ENCODE assay signal across 9 mouse cellular contexts in the genomic region with DNA sequence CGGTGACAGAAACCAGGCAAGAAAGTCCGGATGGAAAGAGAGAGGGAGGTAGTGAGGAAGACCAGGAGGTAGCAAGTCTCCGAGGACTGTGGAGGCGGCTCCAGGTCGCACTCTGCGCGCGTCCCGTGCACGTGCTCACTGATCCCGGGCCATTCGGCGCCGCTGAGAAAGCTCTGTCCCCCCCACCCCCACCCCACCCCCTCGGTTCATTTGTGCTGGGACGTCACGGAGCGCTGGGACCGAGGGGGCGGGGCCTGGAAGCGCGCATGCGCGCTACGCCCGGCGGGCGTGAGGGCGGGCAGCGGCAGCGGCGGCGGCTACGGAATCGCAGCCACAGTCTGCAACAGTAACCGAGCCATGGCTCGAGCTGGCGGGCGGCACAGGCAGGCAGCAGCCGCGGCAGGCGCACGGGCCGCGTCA. TPM values are rescaled to one million over a fixed set of nuclear protein-coding genes. Genes with fewer than 3 reads are reported as not detected.
DNase-seq lines count a peak whose midpoint lies in the region; ATAC-seq and TF ChIP-seq lines count a peak whose summit lies in the region.
"Had no signal": no experiment of that assay in that cellular context is flagged by ENCODE, and none has a peak within 500 bp of the region (broad histone marks: within the 10 kb centered on the region; RNA-seq: fewer than 3 reads in every experiment).

TSS of gene Onecut1 (plus strand) at position 361 of the 420 bp plus-strand sequence.

- H3K9ac ChIP-seq in heart, postnatal 0 days (replicated peaks; ENCODE audit: low read depth, low read length), result 0 out of 2 replicates have a peak within 1 kb of the TSS, but pooled peaks have one; percentile 9
- H3K9ac ChIP-seq in liver, adult 2 months (ENCODE audit: low read depth, low read length), result peak within 1 kb of the TSS; percentile 99
- H3K9ac ChIP-seq in neural tube, embryonic 13.5 days, result peak within 1 kb of the TSS; percentile 73

- no peak for TF ChIP-seq CTCF in heart, postnatal 0 days (IDR thresholded peaks at IDR 0.05; ENCODE audit: low read depth)
- TF ChIP-seq CTCF in liver, adult 2 months (IDR thresholded peaks at IDR 0.05; ENCODE audit: low read depth, low read length), result no peak

- TF ChIP-seq EP300 in heart, postnatal 0 days (IDR thresholded peaks at IDR 0.05; ENCODE audit: low read depth), result no peak

- 0% methylated on average over 43 of the region's 45 CpGs for WGBS in heart, postnatal 0 days
- under 1% methylated on average over 44 of the region's 45 CpGs for WGBS in liver, adult 2 months
- under 1% methylated on average over 43 of the region's 45 CpGs for WGBS in neural tube, embryonic 13.5 days

- no peak within 1 kb of the TSS for H3K27ac ChIP-seq in heart, postnatal 0 days (ENCODE audit: low read depth)
- H3K27ac ChIP-seq in liver, adult 2 months (replicated peaks; ENCODE audit: insufficient read depth, low read depth, low read length), result peak within 1 kb of the TSS; percentile 92
- peak within 1 kb of the TSS; percentile 77 for H3K27ac ChIP-seq in neural tube, embryonic 13.5 days (replicated peaks)

- DNase-seq in CD4-positive, CD25-positive, alpha-beta regulatory T cell, adult 2 months (ENCODE audit: low read depth, low spot score), result peak; percentile 46
- peak; percentile 48 for DNase-seq in urinary bladder, postnatal 14 days (ENCODE audit: low spot score)
- DNase-seq in urinary bladder, adult 2 months (ENCODE audit: low spot score), result no peak
- peak; percentile 25 for DNase-seq in heart, postnatal 0 days (ENCODE audit: low spot score)
- peak; percentile 68 for DNase-seq in liver, adult 2 months (ENCODE audit: extremely low read depth, low read depth, low spot score)
- DNase-seq in spleen, postnatal 4 days (ENCODE audit: low spot score in 2 of 2), result no peak

- peaks cover 20% of the 10 kb centered on the region for H3K79me2 ChIP-seq in liver, adult 2 months (ENCODE audit: control insufficient read depth, insufficient read depth, low read length)

- TF ChIP-seq POLR2A in liver, adult 2 months (IDR thresholded peaks at IDR 0.05; ENCODE audit: extremely low read depth, insufficient read depth, low read length), result peak; percentile 97

- H3K9me3 ChIP-seq in heart, postnatal 0 days (replicated peaks; ENCODE audit: control insufficient read depth, low read length), result no peaks in the 10 kb centered on the region
- no peaks in the 10 kb centered on the region for H3K9me3 ChIP-seq in neural tube, embryonic 13.5 days

- peak within 1 kb of the TSS; percentile 77 for H3K4me2 ChIP-seq in heart, postnatal 0 days (ENCODE audit: low read depth, low read length)
- H3K4me2 ChIP-seq in neural tube, embryonic 13.5 days, result peak within 1 kb of the TSS; percentile 90

- ATAC-seq in CD4-positive, CD25-positive, alpha-beta regulatory T cell, adult 4 months, result no peak
- ATAC-seq in heart, postnatal 0 days (ENCODE audit: insufficient read depth, low read depth), result peak; percentile 60
- peak; percentile 55 for ATAC-seq in neural tube, embryonic 13.5 days (ENCODE audit: low read depth)

- H3K4me1 ChIP-seq in heart, postnatal 0 days (ENCODE audit: control insufficient read depth, insufficient read depth), result peaks cover 13% of the 10 kb centered on the region
- H3K4me1 ChIP-seq in liver, adult 2 months (ENCODE audit: control insufficient read depth, insufficient read depth, low read length), result 0 out of 2 replicates have a peak, but pooled peaks cover 4% of the 10 kb centered on the region
- H3K4me1 ChIP-seq in neural tube, embryonic 13.5 days (replicated peaks), result peaks cover 45% of the 10 kb centered on the region

- H3K27me3 ChIP-seq in heart, postnatal 0 days (ENCODE audit: control insufficient read depth, insufficient read depth, low read length), result peaks cover 100% of the 10 kb centered on the region
- H3K27me3 ChIP-seq in liver, adult 2 months (ENCODE audit: control insufficient read depth, insufficient read depth, low read length), result no peaks in the 10 kb centered on the region
- peaks cover 99% of the 10 kb centered on the region for H3K27me3 ChIP-seq in neural tube, embryonic 13.5 days

- H3K36me3 ChIP-seq in heart, postnatal 0 days (replicated peaks; ENCODE audit: control insufficient read depth, insufficient read depth, low read length), result no peaks in the 10 kb centered on the region
- peaks cover 2% of the 10 kb centered on the region; the same call in 1 of the 2 replicates for H3K36me3 ChIP-seq in liver, adult 2 months (ENCODE audit: control insufficient read depth, insufficient read depth, low read length)
- H3K36me3 ChIP-seq in neural tube, embryonic 13.5 days, result no peaks in the 10 kb centered on the region

- peak within 1 kb of the TSS; percentile 51 for H3K4me3 ChIP-seq in heart, postnatal 0 days (ENCODE audit: low read depth, low read length)
- peak within 1 kb of the TSS; percentile 89 for H3K4me3 ChIP-seq in liver, adult 2 months (ENCODE audit: insufficient read depth, low read depth, low read length)
- peak within 1 kb of the TSS; percentile 52 for H3K4me3 ChIP-seq in neural tube, embryonic 13.5 days

RNA-seq across cellular contexts. Expression of gene Onecut1, which starts in this region (rescaled TPM):
- not detected for polyA plus RNA-seq in CD4-positive, CD25-positive, alpha-beta regulatory T cell, adult 4 months (2017; shearing (Covaris generic))
- polyA plus RNA-seq in urinary bladder, adult 2 months (2012; rRNA removed), result not detected in 2 replicates
- total RNA-seq in heart, postnatal 0 days (2014; rRNA removed; ENCODE audit: low replicate concordance), result not detected in 2 replicates
- 0.03 TPM in 1 of 2 replicates, not detected in the other for polyA plus RNA-seq in heart, postnatal 0 days (2015; fragmentation: Nextera tagmentation; extraction: Ambion mirVana)
- total RNA-seq in liver, adult 2 months (2014; rRNA removed), result 1.9 and 2.5 TPM in 2 replicates
- 11.1 and 32.1 TPM in 2 replicates for polyA plus RNA-seq in liver, adult 2 months (2012; rRNA removed)
- polyA plus RNA-seq in neural tube, embryonic 13.5 days (2015; fragmentation: Nextera tagmentation; extraction: Ambion mirVana), result 6.6 and 7.8 TPM in 2 replicates
- polyA plus RNA-seq: large intestine, adult 2 months had no signal

Comparison
In these comparisons a context has a peak if more than half of its experiments do, and no peak if none do; other contexts are left out.
1. DNase-seq: peak in CD4-positive, CD25-positive, alpha-beta regulatory T cell, adult 2 months (single experiment), urinary bladder, postnatal 14 days (single experiment) and liver, adult 2 months (single experiment); none in urinary bladder, adult 2 months (single experiment) and spleen, postnatal 4 days (0 of 2).
2. Peak in DNase-seq, ATAC-seq, H3K4me3 ChIP-seq, H3K9ac ChIP-seq and H3K4me2 ChIP-seq in heart, postnatal 0 days; RNA of the gene not detected or under 1 TPM.
3. H3K9ac ChIP-seq: peak in every context shown above with its lines; median percentile 99 in liver, adult 2 months; 73 in neural tube, embryonic 13.5 days; 9 in heart, postnatal 0 days.
4. Peak in every context shown above with its lines, with median percentiles within 50 percentile points of each other: H3K4me3 ChIP-seq.